Mouse (Mus musculus) gastrocnemius, adult 18-20 months (tissue): ENCODE measurements at regions not wholly inside any gene's neighbourhood (a gene's known extent, or its start where the extent isn't known, plus 50 kb on each side); places are given as distances from the start of the nearest gene placed in this dataset.

Source experiments
- DNase-seq: peaks from one replicate; pipeline ENCODE4 v3.0.0; 2021; ENCODE audit warnings: low spot score

DNA sequence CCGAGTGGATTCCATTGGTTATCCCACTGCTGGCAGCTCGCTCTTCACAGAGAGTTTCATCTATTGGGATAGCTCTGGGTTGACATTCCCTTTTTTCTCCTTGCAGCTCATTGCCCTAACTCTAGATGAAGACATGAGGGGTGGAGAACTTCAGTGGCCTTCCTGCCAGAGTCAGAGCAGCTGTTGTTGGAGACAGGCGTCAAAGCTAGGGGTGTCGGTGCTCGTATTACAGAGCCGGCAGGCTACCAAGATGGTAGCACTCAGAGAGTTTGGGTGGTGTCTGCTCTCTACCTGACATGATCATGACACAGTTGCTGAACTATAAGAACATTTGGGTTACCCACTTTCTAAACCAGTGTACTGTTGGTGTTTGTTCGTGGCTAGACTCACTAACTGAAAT is 162.5 kb upstream of the Trib2 start:
- DNase-seq: peak; percentile 71

DNA sequence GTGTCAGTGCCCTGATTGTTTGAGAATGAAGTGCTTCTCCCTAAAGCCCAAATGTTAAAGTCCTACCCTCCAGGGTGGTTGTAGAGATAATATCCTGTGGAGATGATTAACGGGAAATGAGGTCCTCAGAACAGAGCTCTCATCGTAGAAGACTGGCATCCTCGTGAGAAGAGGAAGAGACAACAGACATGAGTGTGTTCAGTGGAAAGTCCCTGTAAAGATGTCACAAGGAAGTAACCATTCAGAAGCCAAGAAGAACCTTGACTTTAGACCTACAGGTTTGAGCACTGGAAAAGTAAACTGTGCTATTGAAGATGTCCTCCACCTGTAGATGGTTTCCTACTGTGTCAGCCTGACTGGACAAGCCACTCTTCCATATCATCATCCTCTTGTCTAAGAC is 155.1 kb upstream of the Trib2 start:
- no peak for DNase-seq

- no peak for DNase-seq
Observed at GRCm38 (mm10) chr12:15970262-15970661, 153.5 kb upstream of the Trib2 start.

- no peak for DNase-seq
Observed at GRCm38 (mm10) chr12:15967550-15968102, 150.9 kb upstream of the Trib2 start.

GRCm38 (mm10) chr12:15966631-15967030 is 149.9 kb upstream of the Trib2 start:
- DNase-seq: no peak

GRCm38 (mm10) chr12:15965921-15966320 is 149.2 kb upstream of the Trib2 start:
- DNase-seq: no peak

DNA sequence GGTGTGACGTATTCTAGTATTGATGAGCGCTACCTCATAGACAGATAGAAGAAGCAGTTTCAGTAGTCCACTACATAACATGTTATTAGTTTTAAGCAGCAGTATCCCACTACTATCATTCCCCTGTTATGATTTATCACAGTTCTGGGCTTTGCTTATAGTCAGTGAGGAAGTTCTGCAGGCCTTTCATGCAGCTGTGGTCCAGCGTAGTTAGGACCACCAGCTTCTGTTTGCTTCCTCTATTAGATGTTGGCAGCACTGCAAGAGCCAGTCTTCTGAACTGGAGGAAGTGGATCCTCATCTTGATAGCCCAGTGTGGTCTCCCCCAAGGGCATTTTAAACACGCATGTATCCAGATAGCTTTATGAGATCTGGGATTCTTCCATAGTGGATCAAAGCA is 147.4 kb upstream of the Trib2 start:
- DNase-seq: no peak

DNA sequence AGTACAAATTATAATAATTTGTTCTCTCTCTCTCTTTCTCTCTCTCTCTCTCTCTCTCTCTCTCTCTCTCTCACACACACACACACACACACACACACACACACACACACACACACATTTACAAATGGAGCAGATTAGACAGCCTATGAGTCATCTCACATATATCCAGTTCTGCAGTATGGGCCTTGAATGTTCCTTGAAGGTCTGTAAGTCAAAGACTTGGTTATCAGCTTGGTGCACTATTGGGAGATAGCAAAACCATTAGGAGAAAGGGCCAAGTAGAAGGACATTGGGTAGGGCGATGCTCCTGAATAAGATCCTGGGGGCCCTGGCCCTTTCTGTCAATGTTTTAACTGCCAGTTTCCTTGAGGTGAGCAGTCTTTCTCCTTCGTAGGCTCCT is 145.1 kb upstream of the Trib2 start:
- DNase-seq: no peak

GRCm38 (mm10) chr12:15937443-15938237 is 120.9 kb upstream of the Trib2 start:
- no peak for DNase-seq

DNA sequence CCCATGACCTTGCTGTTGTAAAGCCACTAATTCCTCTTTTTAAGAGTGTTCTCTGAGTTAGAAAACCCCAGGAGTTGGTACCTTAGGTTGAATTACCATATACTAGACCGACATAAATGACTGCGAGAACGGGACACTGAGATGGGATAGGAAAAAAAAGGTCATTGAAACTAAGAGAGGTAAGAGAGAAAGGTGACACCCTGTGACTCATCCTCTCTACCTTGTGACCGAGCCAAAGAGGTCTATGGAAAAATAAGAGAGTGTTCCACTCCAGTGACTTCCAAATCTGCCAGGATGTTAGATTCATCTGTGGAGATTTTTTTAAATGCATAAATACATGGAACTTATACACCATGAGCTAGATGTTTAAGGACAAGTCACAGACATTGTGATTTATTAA is 115.3 kb upstream of the Trib2 start:
- peak; percentile 58 for DNase-seq

- no peak for DNase-seq
Observed at GRCm38 (mm10) chr12:15931535-15931934, 114.8 kb upstream of the Trib2 start.

- DNase-seq: no peak
Observed at GRCm38 (mm10) chr12:15930155-15930554, 113.4 kb upstream of the Trib2 start.

GRCm38 (mm10) chr12:15929541-15929940 is 112.8 kb upstream of the Trib2 start:
- peak; percentile 10 for DNase-seq

GRCm38 (mm10) chr12:15918291-15918690 is 101.6 kb upstream of the Trib2 start:
- DNase-seq: no peak

- DNase-seq: no peak
Observed at GRCm38 (mm10) chr12:15912959-15913358, 96.2 kb upstream of the Trib2 start.

DNA sequence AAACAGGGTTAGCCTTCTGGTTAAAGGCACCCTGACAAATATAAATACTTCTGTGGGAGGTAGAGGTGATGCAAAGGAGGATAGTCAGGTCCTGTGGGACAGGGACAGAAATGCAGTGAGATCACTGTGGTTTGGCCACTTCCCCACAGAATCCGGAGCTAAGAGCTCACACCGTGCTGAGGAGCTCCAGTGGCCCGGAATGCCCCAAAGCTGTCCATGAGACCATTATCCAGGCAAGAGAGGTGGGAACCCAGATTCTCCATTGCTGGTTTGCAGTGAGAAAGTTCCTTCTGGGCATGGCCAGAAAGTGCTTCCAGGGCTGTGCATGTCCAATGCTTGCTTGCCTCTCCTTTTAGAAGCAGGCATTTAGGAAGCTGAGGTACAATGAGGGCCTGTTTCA is 95.8 kb upstream of the Trib2 start:
- no peak for DNase-seq

- DNase-seq: no peak
Observed at GRCm38 (mm10) chr12:15911254-15911991, 94.7 kb upstream of the Trib2 start.

GRCm38 (mm10) chr12:15897539-15897938 is 80.8 kb upstream of the Trib2 start:
- no peak for DNase-seq

GRCm38 (mm10) chr12:15896511-15896910 is 79.8 kb upstream of the Trib2 start:
- no peak for DNase-seq

- DNase-seq: no peak
Observed at GRCm38 (mm10) chr12:15895215-15895614, 78.5 kb upstream of the Trib2 start.

DNA sequence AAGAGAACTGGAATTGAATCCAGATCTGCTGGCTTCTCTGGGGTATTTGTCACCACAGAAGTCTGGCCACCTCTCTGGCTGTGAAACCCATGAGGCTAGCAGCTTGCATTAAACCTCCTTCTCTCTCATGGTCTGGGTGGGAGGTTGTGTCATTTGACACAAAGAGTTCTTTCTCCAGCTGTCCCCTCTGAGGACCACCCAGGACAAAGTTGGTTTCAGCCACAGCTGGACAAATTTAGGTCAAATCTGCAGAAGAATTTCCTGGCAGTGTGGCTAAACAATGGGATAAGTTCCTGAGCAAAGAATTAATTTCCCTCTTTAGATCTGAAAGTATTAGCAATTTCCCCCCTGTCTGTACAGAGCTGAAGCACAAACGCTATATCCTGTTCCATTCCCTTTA is 73.9 kb upstream of the Trib2 start:
- DNase-seq: no peak

DNA sequence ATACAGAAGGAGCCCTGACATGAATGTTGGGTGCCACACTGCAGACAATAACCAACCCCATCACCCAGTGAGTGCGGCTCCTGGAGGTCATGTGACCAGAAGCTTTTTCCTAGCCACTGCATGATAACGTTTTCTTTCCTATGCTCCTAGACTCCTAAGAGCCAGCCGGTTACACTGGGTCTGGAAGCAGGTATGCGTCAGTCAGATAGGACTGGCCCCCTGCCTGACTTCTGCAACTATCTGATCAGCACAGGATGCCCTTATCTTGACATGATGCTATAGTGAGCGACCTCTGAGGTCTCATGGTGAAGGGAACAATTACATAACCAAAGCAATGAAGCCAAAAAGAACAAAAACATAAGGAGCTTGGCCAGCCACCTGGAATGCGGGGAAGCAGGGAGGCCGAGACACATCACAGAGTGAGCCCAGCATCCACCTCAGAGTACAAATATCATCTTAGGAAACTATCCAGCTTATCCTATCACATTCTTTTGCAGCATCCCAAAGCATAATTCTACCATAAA is 63.2 kb upstream of the Trib2 start:
- no peak for DNase-seq
